Mouse (Mus musculus) forebrain, embryonic 13.5 days (tissue): Measurements from ENCODE around the gene Prph. TPM values are rescaled to one million over a fixed set of nuclear protein-coding genes. Genes with fewer than 3 reads are reported as not detected.

Experiments
- ATAC-seq: fragments of 200-750 bp; cut with Nextera tagmentation; 2 replicates; pipeline ENCODE4 v1.8.0; 2017
- H3K27ac ChIP-seq: fragments of 300-500 bp; sonication (generic); 2 replicates; pipeline ENCODE4 v1.5.1; 2015; ENCODE audit warnings: inconsistent platforms, mild to moderate bottlenecking, moderate library complexity
- H3K27me3 ChIP-seq: fragments of 300-500 bp; sonication (generic); 2 replicates; pipeline ENCODE4 v1.6.1; 2015; ENCODE audit warnings: mild to moderate bottlenecking, inconsistent platforms
- H3K36me3 ChIP-seq: fragments of 300-500 bp; sonication (generic); 2 replicates; pipeline ENCODE4 v1.6.1; 2015; ENCODE audit warnings: mild to moderate bottlenecking, inconsistent platforms; ENCODE audit not compliant: poor library complexity, severe bottlenecking
- H3K4me1 ChIP-seq: fragments of 300-500 bp; sonication (generic); 2 replicates; pipeline ENCODE4 v1.6.1; 2015; ENCODE audit warnings: inconsistent platforms
- H3K4me2 ChIP-seq: fragments of 300-500 bp; sonication (generic); 2 replicates; pipeline ENCODE4 v1.6.1; 2015; ENCODE audit warnings: inconsistent platforms, mild to moderate bottlenecking, moderate library complexity
- H3K4me3 ChIP-seq: fragments of 300-500 bp; sonication (generic); 2 replicates; pipeline ENCODE4 v1.5.1; 2015; ENCODE audit warnings: mild to moderate bottlenecking, inconsistent platforms
- H3K9ac ChIP-seq: fragments of 300-500 bp; sonication (generic); 2 replicates; pipeline ENCODE4 v1.6.1; 2015; ENCODE audit warnings: mild to moderate bottlenecking, inconsistent platforms
- H3K9me3 ChIP-seq: fragments of 300-500 bp; sonication (generic); replicated peaks from 2 replicates; pipeline ENCODE4 v1.6.1; 2016; ENCODE audit warnings: inconsistent platforms
- WGBS: fragments of 180-500 bp; shearing (Covaris S2); methylation state at CpG from one replicate; pipeline ENCODE4 v1.1.7; 2015; 5-methylcytosine and 5-hydroxymethylcytosine counted together
- microRNA-seq: library from miRNA; unstranded; fragments of <30 nt; microRNA quantifications from one replicate; pipeline ENCODE4, GENCODE M21; 2016
- polyA plus RNA-seq: library from polyadenylated mRNA; unstranded; fragments of >200 nt; fragmentation: Nextera tagmentation; extraction: Ambion mirVana; gene quantifications from 2 replicates; pipeline ENCODE4 v1.2.1, GENCODE M21; 2015

The Prph gene
- polyA plus RNA-seq, 1 experiment from 2014 or later = 0.94 TPM

DNA sequence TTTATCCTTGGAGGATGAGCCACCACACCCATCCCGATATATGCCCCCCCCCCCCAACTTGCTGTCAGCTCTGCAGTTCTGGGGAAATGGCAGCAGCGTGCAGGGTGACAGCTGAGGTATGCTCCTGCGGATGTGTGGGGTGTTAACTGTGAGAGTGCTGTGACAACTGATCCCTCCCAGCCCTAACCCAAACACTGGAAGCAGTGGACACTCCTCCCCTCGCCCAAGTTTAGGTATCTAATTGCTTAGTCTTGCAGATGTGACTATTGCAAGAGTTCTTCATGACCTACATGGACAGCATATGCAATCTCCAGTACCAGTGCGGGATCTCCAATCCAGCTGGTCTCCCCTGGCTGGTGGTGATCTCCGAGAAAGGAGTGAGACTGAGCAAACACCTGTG, 40.4 kb downstream of the Prph start:
- H3K9me3 ChIP-seq = no peaks in the 10 kb centered on the region
- H3K4me3 ChIP-seq = no peak overlapping the region
- peaks cover 72% of the 10 kb centered on the region for H3K4me1 ChIP-seq
- no peak overlapping the region for H3K27ac ChIP-seq
- H3K4me2 ChIP-seq = peak overlapping the region; percentile 39
- H3K36me3 ChIP-seq = no peaks in the 10 kb centered on the region
- ATAC-seq = no peak
- H3K27me3 ChIP-seq = peaks cover 86% of the 10 kb centered on the region
- WGBS = 8% methylated on average over 6 of the region's 6 CpGs
- no peak overlapping the region for H3K9ac ChIP-seq

DNA sequence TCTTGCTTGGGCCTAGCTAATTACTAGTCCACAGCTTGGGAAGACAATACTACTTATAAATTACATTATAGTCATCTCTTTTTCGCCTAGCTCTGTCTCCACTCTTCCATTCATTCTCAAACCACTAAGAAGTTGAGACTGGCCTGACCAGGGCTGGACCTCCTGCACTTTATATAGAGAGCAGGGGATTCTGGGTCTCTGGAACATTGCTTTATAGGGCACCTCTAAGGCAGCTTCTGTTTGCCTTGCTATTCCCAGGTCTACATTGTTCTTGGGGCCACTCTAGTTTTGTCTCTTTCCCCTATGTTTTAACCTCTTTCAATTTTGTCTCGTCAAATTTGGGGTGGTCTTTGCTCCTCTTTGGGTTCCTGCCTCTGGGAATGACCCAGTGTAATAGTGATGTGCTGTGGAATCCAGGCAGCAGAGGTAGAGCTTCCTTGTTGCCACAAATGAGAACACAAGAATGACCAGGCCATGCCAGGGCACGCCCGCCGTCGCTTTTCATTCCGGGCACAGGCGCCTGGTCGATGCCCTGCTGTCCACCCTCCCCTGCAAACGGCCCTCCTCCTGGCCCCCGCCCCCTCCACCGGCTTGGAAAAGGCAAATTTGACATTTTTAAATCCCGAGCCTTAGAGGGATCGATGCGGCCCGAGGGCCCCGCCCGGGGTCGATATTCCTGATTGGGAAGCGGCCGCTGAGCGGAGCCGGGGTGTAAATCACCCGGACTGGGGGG, 41.3 kb downstream of the Prph start:
- peak overlapping the region; percentile 41 for H3K4me3 ChIP-seq
- peaks cover 78% of the 10 kb centered on the region for H3K27me3 ChIP-seq
- ATAC-seq = no peak
- 3% methylated on average over 24 of the region's 24 CpGs for WGBS
- H3K9me3 ChIP-seq = no peaks in the 10 kb centered on the region
- H3K4me2 ChIP-seq = peak overlapping the region; percentile 70
- H3K36me3 ChIP-seq = no peaks in the 10 kb centered on the region
- no peak overlapping the region for H3K27ac ChIP-seq
- H3K9ac ChIP-seq = peak overlapping the region; percentile 53
- peaks cover 64% of the 10 kb centered on the region for H3K4me1 ChIP-seq

DNA sequence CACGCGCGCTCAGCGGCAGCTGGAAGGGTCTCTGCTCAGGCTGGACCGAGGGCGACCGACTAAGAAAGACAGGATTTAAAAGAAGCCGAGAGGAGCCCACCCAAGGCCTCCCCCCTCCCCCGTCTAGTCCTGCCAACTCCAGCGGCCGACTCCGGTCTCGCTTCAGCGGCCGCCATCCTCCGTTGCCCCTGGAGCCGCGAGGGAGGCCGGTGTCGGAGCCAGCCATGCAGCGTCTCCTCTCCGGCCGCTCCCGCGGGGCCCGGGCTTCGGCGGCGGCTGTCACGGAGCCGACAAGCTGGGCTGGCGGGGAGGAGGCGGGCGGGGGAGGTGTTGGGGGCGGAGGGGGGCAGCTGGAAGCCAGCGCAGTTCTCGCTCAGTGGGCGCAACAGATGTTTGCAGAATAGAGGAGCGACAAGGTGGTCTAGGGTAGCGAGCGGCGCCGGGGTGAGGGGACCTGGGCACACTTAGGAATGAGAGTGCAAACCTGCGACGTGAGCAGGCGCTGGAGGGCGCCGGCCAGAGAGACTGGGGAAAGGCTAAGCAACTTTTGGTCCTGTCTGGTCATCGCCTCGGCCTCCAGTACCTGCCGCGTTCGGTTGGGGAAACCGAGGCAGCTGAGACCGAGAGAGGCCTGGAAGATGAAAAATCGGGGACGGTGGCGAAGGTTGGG, 42.0 kb downstream of the Prph start:
- WGBS = 1% methylated on average over 58 of the region's 58 CpGs
- H3K9me3 ChIP-seq = no peaks in the 10 kb centered on the region
- no peak for ATAC-seq
- no peaks in the 10 kb centered on the region for H3K36me3 ChIP-seq
- H3K4me3 ChIP-seq = peak overlapping the region; percentile 41
- peak overlapping the region; percentile 70 for H3K4me2 ChIP-seq
- peak overlapping the region; percentile 53 for H3K9ac ChIP-seq
- peaks cover 60% of the 10 kb centered on the region for H3K4me1 ChIP-seq
- no peak overlapping the region for H3K27ac ChIP-seq
- peaks cover 73% of the 10 kb centered on the region for H3K27me3 ChIP-seq

GRCm38 (mm10) chr15:99097840-99098492, 43.0 kb downstream of the Prph start:
- H3K27me3 ChIP-seq = peaks cover 63% of the 10 kb centered on the region
- H3K9ac ChIP-seq = peak overlapping the region; percentile 53
- no peaks in the 10 kb centered on the region for H3K9me3 ChIP-seq
- no peaks in the 10 kb centered on the region for H3K36me3 ChIP-seq
- under 1% methylated on average over 39 of the region's 39 CpGs for WGBS
- H3K4me2 ChIP-seq = peak overlapping the region; percentile 70
- H3K4me1 ChIP-seq = peaks cover 58% of the 10 kb centered on the region
- H3K4me3 ChIP-seq = peak overlapping the region; percentile 41
- ATAC-seq = peak; percentile 44
- H3K27ac ChIP-seq = no peak overlapping the region

DNA sequence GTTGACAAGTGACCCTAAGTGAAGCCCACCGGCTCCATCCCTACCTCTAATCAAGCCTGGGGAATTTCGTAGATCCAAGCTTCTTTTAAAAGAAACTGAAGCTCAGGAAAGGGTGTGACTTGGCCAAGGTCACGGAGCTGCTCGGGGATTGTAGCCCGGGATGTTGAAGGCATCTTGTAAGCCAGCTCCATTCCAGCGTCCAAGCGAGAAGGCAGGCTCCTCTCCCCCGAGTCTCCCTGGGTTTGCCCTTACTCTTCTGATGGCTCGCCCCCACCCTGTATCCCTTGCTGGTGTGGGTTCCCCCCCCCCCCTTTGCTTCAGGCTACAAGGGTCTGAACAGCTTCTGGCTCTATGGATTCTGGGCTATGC, 43.5 kb downstream of the Prph start:
- H3K4me2 ChIP-seq = peak overlapping the region; percentile 70
- 1% methylated on average over 9 of the region's 9 CpGs for WGBS
- peak overlapping the region; percentile 53; the same call in 1 of the 2 replicates for H3K9ac ChIP-seq
- peaks cover 58% of the 10 kb centered on the region for H3K27me3 ChIP-seq
- H3K4me3 ChIP-seq = peak overlapping the region; percentile 41
- H3K36me3 ChIP-seq = no peaks in the 10 kb centered on the region
- no peak overlapping the region for H3K27ac ChIP-seq
- no peaks in the 10 kb centered on the region for H3K9me3 ChIP-seq
- peaks cover 53% of the 10 kb centered on the region for H3K4me1 ChIP-seq
- ATAC-seq = peak; percentile 45; the same call in 1 of the 2 replicates

GRCm38 (mm10) chr15:99099139-99099556, 44.2 kb downstream of the Prph start:
- H3K9me3 ChIP-seq = no peaks in the 10 kb centered on the region
- peaks cover 48% of the 10 kb centered on the region for H3K4me1 ChIP-seq
- peak overlapping the region; percentile 41; the same call in 1 of the 2 replicates for H3K4me3 ChIP-seq
- peak; percentile 56; the same call in 1 of the 2 replicates for ATAC-seq
- H3K4me2 ChIP-seq = peak overlapping the region; percentile 70
- no peak overlapping the region for H3K9ac ChIP-seq
- no peak overlapping the region for H3K27ac ChIP-seq
- H3K27me3 ChIP-seq = peaks cover 58% of the 10 kb centered on the region
- H3K36me3 ChIP-seq = no peaks in the 10 kb centered on the region
- 2% methylated on average over 15 of the region's 15 CpGs for WGBS

GRCm38 (mm10) chr15:99099984-99100383, 45.0 kb downstream of the Prph start:
- Histone ChIP-seq H3K9ac (no peak overlapping the region), H3K9me3 (no peaks in the 10 kb centered on the region), H3K4me3 (no peak overlapping the region), H3K36me3 (no peaks in the 10 kb centered on the region), H3K4me1 (peaks cover 42% of the 10 kb centered on the region), H3K4me2 (no peak overlapping the region), H3K27ac (no peak overlapping the region), H3K27me3 (peaks cover 52% of the 10 kb centered on the region)
- 52% methylated on average over 3 of the region's 3 CpGs for WGBS
- ATAC-seq = no peak

- no peaks in the 10 kb centered on the region for H3K36me3 ChIP-seq
- H3K27ac ChIP-seq = no peak overlapping the region
- no peak overlapping the region for H3K4me2 ChIP-seq
- H3K4me3 ChIP-seq = no peak overlapping the region
- H3K9me3 ChIP-seq = no peaks in the 10 kb centered on the region
- H3K9ac ChIP-seq = no peak overlapping the region
- H3K4me1 ChIP-seq = no peaks in the 10 kb centered on the region
- H3K27me3 ChIP-seq = peaks cover 2% of the 10 kb centered on the region; the same call in 1 of the 2 replicates
- 80% methylated on average over 7 of the region's 7 CpGs for WGBS
- no peak for ATAC-seq
These were observed 50.3 kb downstream of the Prph start for GRCm38 (mm10) chr15:99105238-99105637.

DNA sequence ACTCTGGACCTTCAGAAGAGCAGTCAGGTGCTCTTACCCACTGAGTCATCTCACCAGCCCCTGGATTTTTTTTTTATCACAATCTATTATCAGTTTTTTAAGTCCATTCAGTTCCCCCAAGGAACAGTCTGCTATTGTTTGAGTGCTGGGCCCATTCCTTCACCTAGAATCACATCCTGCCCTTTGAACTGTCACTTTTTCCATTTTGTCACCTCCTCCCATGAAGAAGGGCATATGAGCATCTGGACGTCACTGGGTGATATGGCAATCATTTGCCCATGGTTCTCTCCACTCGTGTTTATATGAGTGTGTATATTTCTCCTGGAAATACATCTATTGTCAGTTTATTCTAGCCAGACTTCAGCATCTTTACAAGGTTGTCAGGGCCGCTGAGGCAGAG, 52.9 kb downstream of the Prph start:
- 87% methylated on average over 3 of the region's 3 CpGs for WGBS

More for the DNA sequence above, 52.9 kb downstream of the Prph start:
- H3K4me1 ChIP-seq = no peaks in the 10 kb centered on the region
- no peak overlapping the region for H3K9ac ChIP-seq
- no peaks in the 10 kb centered on the region for H3K36me3 ChIP-seq
- H3K4me2 ChIP-seq = no peak overlapping the region
- no peak overlapping the region for H3K4me3 ChIP-seq
- H3K27ac ChIP-seq = no peak overlapping the region
- H3K27me3 ChIP-seq = no peaks in the 10 kb centered on the region
- no peak for ATAC-seq
- H3K9me3 ChIP-seq = no peaks in the 10 kb centered on the region

Small RNA genes within 50 kb of the gene (microRNA-seq; reads per million reads assigned to microRNA genes)
- gene Mir6960 = 3.5 reads per million, percentile 7 among the genes with 10 or more reads in this experiment

Other genes starting within 250 kb of the Prph start
- gene Ddn, start 245.7 kb upstream of the Prph start, polyA plus RNA-seq = 0.05 and 0.15 TPM in 2 replicates
- 95.9 and 99.4 TPM in 2 replicates for gene Prkag1, start 223.7 kb upstream of the Prph start, polyA plus RNA-seq
- gene Kmt2d, start 184.0 kb upstream of the Prph start, polyA plus RNA-seq = 13.7 and 14.3 TPM in 2 replicates
- 31.7 and 33.0 TPM in 2 replicates for gene Rhebl1, start 160.6 kb upstream of the Prph start, polyA plus RNA-seq
- gene Dhh, start 156.6 kb upstream of the Prph start, polyA plus RNA-seq = 0.22 and 0.28 TPM in 2 replicates
- gene Lmbr1l, start 136.9 kb upstream of the Prph start, polyA plus RNA-seq = 39.8 and 47.1 TPM in 2 replicates
- gene Tuba1b, start 120.6 kb upstream of the Prph start, polyA plus RNA-seq = 1,607 and 1,715 TPM in 2 replicates
- not detected in 2 replicates for gene Gm49450, start 101.6 kb upstream of the Prph start, polyA plus RNA-seq
- gene Tuba1a, start 101.5 kb upstream of the Prph start, polyA plus RNA-seq = 10,586 and 11,102 TPM in 2 replicates
- gene Tuba1c, start 25.3 kb upstream of the Prph start, polyA plus RNA-seq = 97.6 and 102 TPM in 2 replicates
- gene Troap, start 19.4 kb downstream of the Prph start, polyA plus RNA-seq = 37.8 and 38.6 TPM in 2 replicates
- gene C1ql4, start 32.6 kb downstream of the Prph start, polyA plus RNA-seq = 0.39 TPM in 1 of 2 replicates, not detected in the other
- gene Dnajc22, start 38.0 kb downstream of the Prph start, polyA plus RNA-seq = 0.25 and 0.84 TPM in 2 replicates
- gene Spats2, start 70.7 kb downstream of the Prph start, polyA plus RNA-seq = 44.6 and 46.2 TPM in 2 replicates
- gene Kcnh3, start 169.7 kb downstream of the Prph start, polyA plus RNA-seq = 2.3 and 2.5 TPM in 2 replicates
- gene Mcrs1, start 196.8 kb downstream of the Prph start, polyA plus RNA-seq = 198 and 213 TPM in 2 replicates
- gene Prpf40b, start 239.9 kb downstream of the Prph start, polyA plus RNA-seq = 98.6 and 107 TPM in 2 replicates
- 0.28 TPM in 1 of 2 replicates, not detected in the other for gene Fam186b, start 240.7 kb downstream of the Prph start, polyA plus RNA-seq